Mouse (Mus musculus) layer of hippocampus, adult 2 months (tissue): Measurements from ENCODE around the gene Grik4. TPM values are rescaled to one million over a fixed set of nuclear protein-coding genes. Genes with fewer than 3 reads are reported as not detected.

Source experiments
- DNase-seq, 2 experiments: peaks; one replicate each; pipeline ENCODE4 v3.0.0; 2022; ENCODE audit warnings: low spot score in 2 of 2
- H3K27ac ChIP-seq: fragments of 200-600 bp; 2 replicates; pipeline ENCODE4 v1.8.1; 2022
- H3K4me3 ChIP-seq: fragments of 200-600 bp; 2 replicates; pipeline ENCODE4 v1.8.1; 2022; ENCODE audit warnings: mild to moderate bottlenecking
- CTCF ChIP-seq: fragments of 200-600 bp; conservative IDR thresholded peaks from 2 replicates; pipeline ENCODE4 v1.8.1; 2022; ENCODE audit warnings: antibody characterized with exemption, mild to moderate bottlenecking, moderate library complexity
- total RNA-seq, 2 experiments: library from RNA; stranded (reverse); gene quantifications; 2 replicates each; pipeline ENCODE4 v1.2.3; 2021

Gene Grik4
- total RNA-seq, 2 experiments from 2014 or later = 53.0 to 63.2 TPM

- TF ChIP-seq CTCF = no peak
- DNase-seq = no peak
- no peak overlapping the region for H3K4me3 ChIP-seq
- H3K27ac ChIP-seq = no peak overlapping the region
Measured at GRCm38 (mm10) chr9:42892765-42893164, 51.5 kb downstream of the Grik4 start.

DNA sequence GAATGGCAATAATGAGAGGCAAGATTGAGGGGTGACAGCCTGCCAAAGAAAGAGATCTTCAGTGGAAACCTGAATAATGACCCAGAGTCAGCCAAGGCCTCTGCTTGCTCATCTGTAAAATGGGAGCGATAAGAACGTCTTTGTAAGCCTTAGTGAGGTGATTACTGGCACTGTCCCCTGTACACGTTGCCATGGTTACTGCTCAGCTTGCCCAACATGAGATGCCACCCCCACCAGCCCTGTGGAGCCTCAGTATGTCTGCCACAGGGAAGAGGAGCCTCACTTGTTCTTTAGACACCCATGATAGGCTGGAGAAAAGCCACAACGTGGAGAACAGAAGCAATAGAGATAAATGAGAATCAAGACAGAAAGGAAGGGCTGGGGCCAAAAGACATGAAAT lies 56.4 kb downstream of the Grik4 start:
- TF ChIP-seq CTCF = no peak
- no peak for DNase-seq
- Histone ChIP-seq H3K27ac (no peak overlapping the region), H3K4me3 (no peak overlapping the region)

- DNase-seq = no peak
- no peak for TF ChIP-seq CTCF
- Histone ChIP-seq H3K4me3 (no peak overlapping the region), H3K27ac (no peak overlapping the region)
Measured at GRCm38 (mm10) chr9:42886112-42886766, 58.1 kb downstream of the Grik4 start.

DNA sequence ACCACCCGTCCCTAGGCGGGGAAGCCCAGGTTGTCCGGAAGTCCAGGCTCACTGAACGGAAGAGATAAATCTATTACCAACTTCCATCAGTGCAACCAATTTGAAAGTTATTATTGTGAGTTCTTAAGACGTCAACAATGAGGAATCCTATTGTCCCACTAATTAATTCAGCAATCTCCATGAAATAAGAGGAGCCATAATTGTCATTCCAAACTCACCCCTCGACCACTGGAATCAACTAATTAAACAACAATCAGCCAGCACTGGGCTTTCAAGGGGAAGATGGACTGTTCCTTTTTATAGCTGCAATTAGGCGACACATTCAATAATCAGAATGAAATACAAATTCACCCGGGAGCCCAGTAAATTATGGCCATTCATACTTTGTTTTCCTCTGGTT lies 58.7 kb downstream of the Grik4 start:
- no peak for TF ChIP-seq CTCF
- no peak overlapping the region for H3K4me3 ChIP-seq
- H3K27ac ChIP-seq = no peak overlapping the region
- no peak for DNase-seq

- TF ChIP-seq CTCF = no peak
Measured at GRCm38 (mm10) chr9:42885123-42885522, 59.2 kb downstream of the Grik4 start.

DNA sequence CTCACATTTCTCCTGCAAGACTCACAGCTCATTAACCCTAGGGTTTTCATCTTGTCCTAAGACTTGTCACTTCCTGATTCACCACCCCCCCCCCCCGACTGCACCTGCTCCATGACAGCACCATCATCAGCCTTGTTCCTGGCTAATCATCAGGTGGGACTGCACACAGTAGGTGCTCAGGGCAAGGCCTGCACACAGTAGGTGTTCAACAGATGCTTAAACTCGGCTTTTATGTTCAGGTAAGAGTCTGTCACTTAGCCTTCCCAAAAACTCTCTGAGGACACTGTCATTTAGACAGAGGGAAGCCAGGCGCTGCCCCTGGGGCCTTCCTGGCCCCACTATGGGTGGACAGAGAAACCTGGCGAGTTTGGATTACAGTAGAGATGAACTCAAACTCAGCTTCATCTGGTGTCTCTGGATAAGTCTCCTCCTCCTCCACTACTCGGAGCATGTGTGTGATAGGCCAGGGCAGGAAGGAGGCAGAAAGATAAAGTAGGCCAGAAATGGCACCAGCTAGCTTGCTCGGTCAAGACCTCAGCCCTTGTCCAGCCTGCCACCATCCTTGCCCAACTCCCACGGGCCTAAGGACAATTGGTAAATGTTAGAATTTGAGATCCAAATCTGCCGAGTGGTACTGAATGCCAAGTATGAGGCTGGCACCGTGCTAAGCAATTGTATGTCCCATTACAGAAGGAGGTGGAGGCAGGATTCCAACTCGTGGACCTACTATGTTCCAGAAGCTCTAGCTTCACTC lies 61.1 kb downstream of the Grik4 start:
- no peak for DNase-seq
- Histone ChIP-seq H3K4me3 (no peak overlapping the region), H3K27ac (no peak overlapping the region)
- no peak for TF ChIP-seq CTCF

More at GRCm38 (mm10) chr9:42885123-42885522, 59.2 kb downstream of the Grik4 start:
- no peak overlapping the region for H3K27ac ChIP-seq
- H3K4me3 ChIP-seq = no peak overlapping the region
- DNase-seq = no peak

DNA sequence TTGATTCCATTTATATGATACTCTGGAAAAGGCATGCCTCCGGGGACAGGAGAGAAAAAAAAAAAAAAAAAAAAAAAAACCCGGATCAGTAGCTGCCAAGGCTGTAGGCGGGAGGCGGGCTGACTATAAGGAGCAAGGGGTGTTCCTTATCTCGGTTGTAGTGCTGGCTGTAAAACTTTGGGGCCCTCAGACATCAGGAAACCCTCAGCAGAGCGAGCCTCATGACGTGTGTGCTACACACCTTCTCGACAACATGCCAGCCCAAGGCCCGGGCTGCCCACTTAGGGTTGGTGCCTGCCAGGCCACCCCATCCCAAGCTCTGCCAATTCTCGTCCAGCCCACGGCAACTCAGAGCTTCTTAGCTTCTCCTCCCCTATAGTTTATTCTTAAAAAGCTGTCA lies 62.0 kb downstream of the Grik4 start:
- no peak overlapping the region for H3K4me3 ChIP-seq
- DNase-seq = no peak
- no peak for TF ChIP-seq CTCF
- H3K27ac ChIP-seq = no peak overlapping the region

DNA sequence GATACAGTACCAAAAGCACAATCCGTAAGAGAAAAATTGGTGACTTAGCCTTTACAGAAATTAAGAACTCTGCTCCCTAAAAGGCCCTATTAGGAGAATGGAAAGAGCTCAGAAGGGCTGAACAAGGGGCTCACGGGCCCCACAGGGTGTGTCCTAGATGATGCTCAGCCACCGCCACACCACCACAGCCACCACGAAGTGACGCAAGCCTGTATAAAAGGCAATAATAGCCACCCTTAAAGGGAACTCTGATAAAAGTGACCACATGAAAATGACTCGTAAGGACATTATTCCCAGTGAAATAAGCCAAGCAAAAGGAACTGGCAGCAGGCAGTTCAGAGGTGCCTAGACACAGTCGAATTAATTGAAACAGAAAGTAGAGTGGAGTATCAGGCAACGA lies 63.3 kb downstream of the Grik4 start:
- TF ChIP-seq CTCF = no peak
- Histone ChIP-seq H3K27ac (no peak overlapping the region), H3K4me3 (no peak overlapping the region)
- no peak for DNase-seq

- H3K4me3 ChIP-seq = no peak overlapping the region
- peak overlapping the region; percentile 68 for H3K27ac ChIP-seq
- no peak for DNase-seq
- TF ChIP-seq CTCF = no peak
Measured at GRCm38 (mm10) chr9:42878401-42878800, 65.9 kb downstream of the Grik4 start.

- DNase-seq = no peak
- Histone ChIP-seq H3K4me3 (no peak overlapping the region), H3K27ac (no peak overlapping the region)
- no peak for TF ChIP-seq CTCF
Measured at GRCm38 (mm10) chr9:42872885-42873284, 71.4 kb downstream of the Grik4 start.

- H3K27ac ChIP-seq = no peak overlapping the region
- no peak overlapping the region for H3K4me3 ChIP-seq
- DNase-seq = no peak
- TF ChIP-seq CTCF = peak; percentile 59
Measured at GRCm38 (mm10) chr9:42871681-42872080, 72.6 kb downstream of the Grik4 start.

DNA sequence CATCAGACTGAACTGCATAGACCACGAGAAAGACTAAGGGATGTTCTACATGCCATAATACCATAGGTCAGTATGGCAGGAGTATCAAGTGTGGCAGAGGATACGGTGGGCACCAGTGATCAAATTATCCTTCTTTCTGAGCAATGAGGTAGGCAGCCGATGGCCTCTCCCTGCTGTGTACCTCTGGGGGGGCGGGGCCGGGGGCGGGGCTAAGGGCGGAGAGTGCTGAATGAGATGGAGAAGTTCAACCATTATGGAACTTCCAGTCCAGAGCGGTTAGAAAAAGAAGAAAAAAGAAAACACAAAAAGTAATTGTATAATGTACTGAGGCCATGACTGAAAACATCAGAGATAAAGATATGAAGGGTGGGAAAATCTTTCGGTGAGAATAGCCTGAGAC lies 74.0 kb downstream of the Grik4 start:
- no peak for TF ChIP-seq CTCF
- DNase-seq = no peak
- Histone ChIP-seq H3K4me3 (no peak overlapping the region), H3K27ac (no peak overlapping the region)

- Histone ChIP-seq H3K27ac (no peak overlapping the region), H3K4me3 (no peak overlapping the region)
- no peak for TF ChIP-seq CTCF
- DNase-seq = no peak
Measured at GRCm38 (mm10) chr9:42868508-42868907, 75.8 kb downstream of the Grik4 start.

DNA sequence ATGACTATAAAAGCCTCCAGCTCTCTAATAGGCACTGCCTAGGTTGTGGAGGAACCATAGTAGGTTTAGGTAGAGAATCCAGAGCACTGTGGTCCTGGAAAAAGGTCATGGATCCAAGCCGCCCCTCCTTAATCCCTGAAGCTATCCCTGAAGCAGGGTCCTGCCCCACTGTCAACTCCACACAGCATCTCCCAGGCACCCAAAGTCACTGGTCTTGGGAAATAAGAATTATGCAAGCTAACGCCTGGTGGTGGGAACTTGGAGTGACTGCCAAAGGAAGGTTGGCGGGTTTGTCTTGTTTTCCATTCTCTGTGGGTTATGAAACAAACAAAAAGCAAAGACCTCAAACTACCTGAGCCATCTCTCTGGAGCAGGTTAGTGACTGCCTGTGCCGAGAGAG lies 77.6 kb downstream of the Grik4 start:
- H3K4me3 ChIP-seq = no peak overlapping the region
- peak overlapping the region; percentile 51; the same call in 1 of the 2 replicates for H3K27ac ChIP-seq
- peak; percentile 35 for TF ChIP-seq CTCF
- no peak for DNase-seq
